Mouse (Mus musculus) heart, embryonic 16.5 days (tissue): Measurements from ENCODE around the gene Abi3. TPM values are rescaled to one million over a fixed set of nuclear protein-coding genes. Genes with fewer than 3 reads are reported as not detected.

ENCODE experiments used
- ATAC-seq: fragments of 200-750 bp; cut with Nextera tagmentation; replicated peaks from 2 replicates; pipeline ENCODE4 v1.8.0; 2017; ENCODE audit warnings: moderate number of reproducible peaks; ENCODE audit not compliant: insufficient read depth, low FRiP score; ENCODE audit errors: extremely low read depth
- H3K27ac ChIP-seq: fragments of 300-500 bp; sonication (generic); 2 replicates; pipeline ENCODE4 v1.5.1; 2014; ENCODE audit warnings: mild to moderate bottlenecking, low read length, control low read depth, moderate library complexity
- H3K27me3 ChIP-seq: fragments of 300-500 bp; sonication (generic); 2 replicates; pipeline ENCODE4 v1.6.1; 2014; ENCODE audit warnings: low read length, mixed read lengths; ENCODE audit not compliant: control insufficient read depth, insufficient read depth
- H3K36me3 ChIP-seq: fragments of 300-500 bp; sonication (generic); 2 replicates; pipeline ENCODE4 v1.6.1; 2014; ENCODE audit not compliant: control insufficient read depth, insufficient read depth
- H3K4me1 ChIP-seq: fragments of 300-500 bp; sonication (generic); 2 replicates; pipeline ENCODE4 v1.6.1; 2014; ENCODE audit warnings: low read length, mixed read lengths; ENCODE audit not compliant: control insufficient read depth, insufficient read depth
- H3K4me2 ChIP-seq: fragments of 300-500 bp; sonication (generic); 2 replicates; pipeline ENCODE4 v1.6.1; 2014; ENCODE audit warnings: low read depth, mild to moderate bottlenecking, control low read depth, low read length
- H3K4me3 ChIP-seq: fragments of 300-500 bp; sonication (generic); 2 replicates; pipeline ENCODE4 v1.5.1; 2014; ENCODE audit warnings: mild to moderate bottlenecking, control low read depth, low read length
- H3K9ac ChIP-seq: fragments of 300-500 bp; sonication (generic); 2 replicates; pipeline ENCODE4 v1.6.1; 2014; ENCODE audit warnings: low read length, control low read depth
- H3K9me3 ChIP-seq: fragments of 300-500 bp; sonication (generic); replicated peaks from 2 replicates; pipeline ENCODE4 v1.6.1; 2016; ENCODE audit warnings: low read length; ENCODE audit not compliant: control insufficient read depth
- WGBS: fragments of 180-500 bp; shearing (Covaris S2); extraction: QIAGEN DNeasy Blood & Tissue Kit; methylation state at CpG from one replicate; pipeline ENCODE4 v1.1.7; 2014; 5-methylcytosine and 5-hydroxymethylcytosine counted together
- polyA plus RNA-seq: library from polyadenylated mRNA; unstranded; fragments of >200 nt; fragmentation: Nextera tagmentation; extraction: Ambion mirVana; gene quantifications from 2 replicates; pipeline ENCODE4 v1.2.1, GENCODE M21; 2015

The Abi3 gene
- polyA plus RNA-seq, 1 experiment from 2014 or later, result 28.0 TPM

GRCm38 (mm10) chr11:95834742-95835710 lies 7.2 kb downstream of the Abi3 start:
- ATAC-seq, result peak; percentile 24
- Histone ChIP-seq H3K27me3 (peaks cover 35% of the 10 kb centered on the region), H3K9ac (peak overlapping the region; percentile 8), H3K4me2 (peak overlapping the region; percentile 52), H3K36me3 (no peaks in the 10 kb centered on the region), H3K9me3 (no peaks in the 10 kb centered on the region), H3K27ac (peak overlapping the region; percentile 77), H3K4me1 (peaks cover 60% of the 10 kb centered on the region), H3K4me3 (peak overlapping the region; percentile 2; the same call in 1 of the 2 replicates)
- WGBS, result 11% methylated on average over 15 of the region's 15 CpGs

GRCm38 (mm10) chr11:95834143-95834667 lies 8.1 kb downstream of the Abi3 start:
- Histone ChIP-seq H3K4me1 (peaks cover 62% of the 10 kb centered on the region), H3K4me3 (peak overlapping the region; percentile 2; the same call in 1 of the 2 replicates), H3K27me3 (peaks cover 43% of the 10 kb centered on the region), H3K36me3 (no peaks in the 10 kb centered on the region), H3K9me3 (no peaks in the 10 kb centered on the region), H3K27ac (peak overlapping the region; percentile 77), H3K4me2 (peak overlapping the region; percentile 52), H3K9ac (peak overlapping the region; percentile 28)
- WGBS, result 8% methylated on average over 22 of the region's 22 CpGs
- ATAC-seq, result peak; percentile 61

GRCm38 (mm10) chr11:95833631-95834142 lies 8.6 kb downstream of the Abi3 start:
- Histone ChIP-seq H3K4me3 (no peak overlapping the region), H3K4me2 (no peak overlapping the region), H3K9me3 (no peaks in the 10 kb centered on the region), H3K27ac (peak overlapping the region; percentile 49; the same call in 1 of the 2 replicates), H3K4me1 (peaks cover 62% of the 10 kb centered on the region), H3K27me3 (peaks cover 47% of the 10 kb centered on the region), H3K9ac (peak overlapping the region; percentile 28; the same call in 1 of the 2 replicates), H3K36me3 (no peaks in the 10 kb centered on the region)
- no peak; the same call in 1 of the 2 replicates for ATAC-seq
- 18% methylated on average over 18 of the region's 18 CpGs for WGBS

- ATAC-seq, result no peak
- H3K4me1 ChIP-seq, result peaks cover 58% of the 10 kb centered on the region
- no peak overlapping the region for H3K4me3 ChIP-seq
- no peak overlapping the region for H3K9ac ChIP-seq
- no peaks in the 10 kb centered on the region for H3K36me3 ChIP-seq
- peak overlapping the region; percentile 49; the same call in 1 of the 2 replicates for H3K27ac ChIP-seq
- H3K9me3 ChIP-seq, result no peaks in the 10 kb centered on the region
- peaks cover 51% of the 10 kb centered on the region for H3K27me3 ChIP-seq
- H3K4me2 ChIP-seq, result peak overlapping the region; percentile 27
- 38% methylated on average over 8 of the region's 8 CpGs for WGBS
Observed at GRCm38 (mm10) chr11:95833006-95833570, 9.2 kb downstream of the Abi3 start.

- H3K27me3 ChIP-seq, result peaks cover 51% of the 10 kb centered on the region
- H3K4me2 ChIP-seq, result peak overlapping the region; percentile 27
- peaks cover 53% of the 10 kb centered on the region for H3K4me1 ChIP-seq
- no peak overlapping the region for H3K9ac ChIP-seq
- no peak overlapping the region for H3K4me3 ChIP-seq
- H3K27ac ChIP-seq, result no peak overlapping the region; the same call in 1 of the 2 replicates
- H3K36me3 ChIP-seq, result no peaks in the 10 kb centered on the region
- 61% methylated on average over 18 of the region's 18 CpGs for WGBS
- no peak for ATAC-seq
- H3K9me3 ChIP-seq, result no peaks in the 10 kb centered on the region
Observed at GRCm38 (mm10) chr11:95832129-95833005, 9.9 kb downstream of the Abi3 start.

- H3K9ac ChIP-seq, result no peak overlapping the region
- peak overlapping the region; percentile 46 for H3K4me3 ChIP-seq
- H3K36me3 ChIP-seq, result no peaks in the 10 kb centered on the region
- no peak for ATAC-seq
- no peak overlapping the region for H3K27ac ChIP-seq
- WGBS, result 23% methylated on average over 15 of the region's 15 CpGs
- H3K4me1 ChIP-seq, result peaks cover 51% of the 10 kb centered on the region
- peaks cover 51% of the 10 kb centered on the region for H3K27me3 ChIP-seq
- H3K4me2 ChIP-seq, result peak overlapping the region; percentile 63
- no peaks in the 10 kb centered on the region for H3K9me3 ChIP-seq
Observed at GRCm38 (mm10) chr11:95831641-95832040, 10.6 kb downstream of the Abi3 start.

GRCm38 (mm10) chr11:95831276-95831619 lies 11.0 kb downstream of the Abi3 start:
- Histone ChIP-seq H3K36me3 (no peaks in the 10 kb centered on the region), H3K4me1 (peaks cover 49% of the 10 kb centered on the region), H3K27ac (no peak overlapping the region), H3K27me3 (peaks cover 51% of the 10 kb centered on the region), H3K9me3 (no peaks in the 10 kb centered on the region), H3K4me2 (peak overlapping the region; percentile 63), H3K9ac (peak overlapping the region; percentile 11; the same call in 1 of the 2 replicates), H3K4me3 (peak overlapping the region; percentile 46)
- 15% methylated on average over 10 of the region's 10 CpGs for WGBS
- no peak for ATAC-seq
